In genomic region chr5:3657085-3657484, GRCm38 (mm10) we compare ENCODE assay signal across 8 mouse cellular contexts. TPM values are rescaled to one million over a fixed set of nuclear protein-coding genes. Genes with fewer than 3 reads are reported as not detected.
DNase-seq lines count a peak whose midpoint lies in the region; ATAC-seq and TF ChIP-seq lines count a peak whose summit lies in the region.

Gene Gatad1, minus strand, starts transcription at chr5:3657185.

- no peak for TF ChIP-seq CTCF in bone marrow, adult 2 months (IDR thresholded peaks at IDR 0.05; ENCODE audit: control insufficient read depth, insufficient read depth, low read length)

- no peak for DNase-seq in kidney, postnatal 4 days
- DNase-seq in gonadal fat pad, adult 2 months (ENCODE audit: low read depth): no peak
- DNase-seq in layer of hippocampus, postnatal 10 days (ENCODE audit: low spot score in 2 of 2): no peak
- DNase-seq in cerebellum, adult 8-10 months: no peak
- DNase-seq in right cerebral cortex, postnatal 10 days (ENCODE audit: low spot score in 2 of 2): no peak

- H3K4me2 ChIP-seq in kidney, embryonic 16.5 days (replicated peaks; ENCODE audit: low read depth, low read length): no peak within 1 kb of the TSS
- no peak within 1 kb of the TSS for H3K4me2 ChIP-seq in midbrain, embryonic 13.5 days (replicated peaks)

- no peaks in the 10 kb centered on the region for H3K36me3 ChIP-seq in kidney, embryonic 16.5 days (ENCODE audit: insufficient read depth, low read length)
- no peaks in the 10 kb centered on the region for H3K36me3 ChIP-seq in midbrain, embryonic 13.5 days

- H3K27ac ChIP-seq in kidney, embryonic 16.5 days (ENCODE audit: low read length): no peak within 1 kb of the TSS
- H3K27ac ChIP-seq in bone marrow, adult 2 months (ENCODE audit: control insufficient read depth, insufficient read depth, low read depth, low read length, poor library complexity): no peak within 1 kb of the TSS
- H3K27ac ChIP-seq in midbrain, embryonic 13.5 days: no peak within 1 kb of the TSS

- H3K9me3 ChIP-seq in kidney, embryonic 16.5 days (ENCODE audit: low read length): no peaks in the 10 kb centered on the region
- 0 out of 2 replicates have a peak, but pooled peaks cover 2% of the 10 kb centered on the region for H3K9me3 ChIP-seq in midbrain, embryonic 13.5 days

- no peak within 1 kb of the TSS for H3K9ac ChIP-seq in kidney, embryonic 16.5 days (replicated peaks; ENCODE audit: low read length)
- no peak within 1 kb of the TSS for H3K9ac ChIP-seq in midbrain, embryonic 13.5 days (replicated peaks)

- 78% methylated on average over 5 of the region's 5 CpGs for WGBS in kidney, embryonic 16.5 days
- WGBS in bone marrow, adult 2 months: 82% methylated on average over 5 of the region's 5 CpGs
- WGBS in midbrain, embryonic 13.5 days: 77% methylated on average over 5 of the region's 5 CpGs

- no peaks in the 10 kb centered on the region for H3K4me1 ChIP-seq in kidney, embryonic 16.5 days (ENCODE audit: insufficient read depth, low read length)
- no peaks in the 10 kb centered on the region for H3K4me1 ChIP-seq in bone marrow, adult 2 months (ENCODE audit: control insufficient read depth, insufficient read depth, low read length)
- H3K4me1 ChIP-seq in midbrain, embryonic 13.5 days (replicated peaks): no peaks in the 10 kb centered on the region

- no peak within 1 kb of the TSS for H3K4me3 ChIP-seq in kidney, embryonic 16.5 days (ENCODE audit: low read length)
- no peak within 1 kb of the TSS for H3K4me3 ChIP-seq in bone marrow, adult 2 months (replicated peaks; ENCODE audit: control insufficient read depth, low read depth, low read length)
- no peak within 1 kb of the TSS for H3K4me3 ChIP-seq in midbrain, embryonic 13.5 days (replicated peaks)

- H3K27me3 ChIP-seq in kidney, embryonic 16.5 days (ENCODE audit: insufficient read depth, low read length): no peaks in the 10 kb centered on the region
- no peaks in the 10 kb centered on the region for H3K27me3 ChIP-seq in midbrain, embryonic 13.5 days

- ATAC-seq in kidney, embryonic 16.5 days (ENCODE audit: low FRiP score, low TSS enrichment): no peak
- no peak for ATAC-seq in midbrain, embryonic 13.5 days

- no peak for TF ChIP-seq POLR2A in bone marrow, adult 2 months (IDR thresholded peaks at IDR 0.05; ENCODE audit: borderline replicate concordance, control insufficient read depth, low read depth, low read length)

RNA-seq across cellular contexts. Expression of gene Gatad1, which starts in this region (rescaled TPM):
- polyA plus RNA-seq in kidney, embryonic 16.5 days (2015; fragmentation: Nextera tagmentation; extraction: Ambion mirVana): 63.7 and 70.5 TPM in 2 replicates
- polyA plus RNA-seq in bone marrow, adult 2 months (2011; ENCODE audit: insufficient read depth, insufficient read length, low replicate concordance, missing spikeins): 46.5 and 62.7 TPM in 2 replicates
- polyA plus RNA-seq in gonadal fat pad, adult 2 months (2012; rRNA removed): 55.0 and 56.2 TPM in 2 replicates
- total RNA-seq in layer of hippocampus, postnatal 10 days (2021): 100 to 1,000 TPM; 112 to 131 TPM
- 66.3 and 68.3 TPM in 2 replicates for polyA plus RNA-seq in midbrain, embryonic 13.5 days (2015; fragmentation: Nextera tagmentation; extraction: Ambion mirVana)
